Mouse (Mus musculus) midbrain, embryonic 10.5 days (tissue): ENCODE data around the gene Mettl8. TPM values are rescaled to one million over a fixed set of nuclear protein-coding genes. Genes with fewer than 3 reads are reported as not detected.

Experiments used
- DNase-seq: peaks from one replicate; pipeline ENCODE4 v3.0.0-alpha.2; 2017; ENCODE audit warnings: low spot score
- H3K27ac ChIP-seq: fragments of 300-500 bp; sonication (generic); replicated peaks from 2 replicates; pipeline ENCODE4 v1.5.1; 2016; ENCODE audit warnings: mild to moderate bottlenecking
- H3K27me3 ChIP-seq: fragments of 300-500 bp; sonication (generic); 2 replicates; pipeline ENCODE4 v1.6.1; 2016; ENCODE audit warnings: low read depth, mild to moderate bottlenecking; ENCODE audit not compliant: poor library complexity, severe bottlenecking
- H3K36me3 ChIP-seq: fragments of 300-500 bp; sonication (generic); 2 replicates; pipeline ENCODE4 v1.6.1; 2016; ENCODE audit warnings: mild to moderate bottlenecking, moderate library complexity
- H3K4me1 ChIP-seq: fragments of 300-500 bp; sonication (generic); 2 replicates; pipeline ENCODE4 v1.6.1; 2016
- H3K4me3 ChIP-seq: fragments of 300-500 bp; sonication (generic); 2 replicates; pipeline ENCODE4 v1.5.1; 2016; ENCODE audit warnings: mild to moderate bottlenecking, moderate library complexity
- H3K9me3 ChIP-seq: fragments of 300-500 bp; sonication (generic); replicated peaks from 2 replicates; pipeline ENCODE4 v1.6.1; 2016; ENCODE audit warnings: mild to moderate bottlenecking
- WGBS: fragments of 180-500 bp; shearing (Covaris S2); methylation state at CpG from one replicate; pipeline ENCODE4 v1.1.7; 2016; 5-methylcytosine and 5-hydroxymethylcytosine counted together
- polyA plus RNA-seq: library from polyadenylated mRNA; unstranded; fragments of >200 nt; fragmentation: Nextera tagmentation; extraction: Ambion mirVana; gene quantifications from 2 replicates; pipeline ENCODE4 v1.2.1, GENCODE M21; 2016

Mettl8 gene
- polyA plus RNA-seq, 1 experiment from 2014 or later = 21.6 TPM

- no peaks in the 10 kb centered on the region for H3K27me3 ChIP-seq
- no peak overlapping the region for H3K27ac ChIP-seq
- no peak overlapping the region for H3K4me3 ChIP-seq
- H3K36me3 ChIP-seq = no peaks in the 10 kb centered on the region
- DNase-seq = no peak
- 93% methylated on average over 7 of the region's 7 CpGs for WGBS
- 0 out of 2 replicates have a peak, but pooled peaks cover 3% of the 10 kb centered on the region for H3K4me1 ChIP-seq
- H3K9me3 ChIP-seq = no peaks in the 10 kb centered on the region
Observed at GRCm38 (mm10) chr2:70996438-70996837, 58.9 kb downstream of the Mettl8 start.

- Histone ChIP-seq H3K27me3 (no peaks in the 10 kb centered on the region), H3K36me3 (no peaks in the 10 kb centered on the region), H3K4me1 (0 out of 2 replicates have a peak, but pooled peaks cover 3% of the 10 kb centered on the region), H3K27ac (no peak overlapping the region), H3K9me3 (no peaks in the 10 kb centered on the region), H3K4me3 (no peak overlapping the region)
- no peak for DNase-seq
- 93% methylated on average over 4 of the region's 4 CpGs for WGBS
Observed at GRCm38 (mm10) chr2:70995900-70996299, 59.5 kb downstream of the Mettl8 start.

- DNase-seq = no peak
- 80% methylated on average over 3 of the region's 3 CpGs for WGBS
- Histone ChIP-seq H3K27me3 (no peaks in the 10 kb centered on the region), H3K27ac (no peak overlapping the region), H3K4me1 (peaks cover 19% of the 10 kb centered on the region), H3K9me3 (no peaks in the 10 kb centered on the region), H3K4me3 (no peak overlapping the region), H3K36me3 (no peaks in the 10 kb centered on the region)
Observed at GRCm38 (mm10) chr2:70993740-70994139, 61.6 kb downstream of the Mettl8 start.

GRCm38 (mm10) chr2:70992715-70993114, 62.7 kb downstream of the Mettl8 start:
- Histone ChIP-seq H3K9me3 (no peaks in the 10 kb centered on the region), H3K4me1 (peaks cover 19% of the 10 kb centered on the region), H3K4me3 (no peak overlapping the region), H3K27ac (no peak overlapping the region), H3K27me3 (no peaks in the 10 kb centered on the region), H3K36me3 (no peaks in the 10 kb centered on the region)
- DNase-seq = no peak
- WGBS = 87% methylated on average over 2 of the region's 2 CpGs

- no peaks in the 10 kb centered on the region for H3K27me3 ChIP-seq
- H3K4me3 ChIP-seq = no peak overlapping the region
- DNase-seq = no peak
- WGBS = 81% methylated on average over 4 of the region's 4 CpGs
- H3K4me1 ChIP-seq = peaks cover 19% of the 10 kb centered on the region
- H3K36me3 ChIP-seq = no peaks in the 10 kb centered on the region
- H3K27ac ChIP-seq = no peak overlapping the region; the same call in 1 of the 2 replicates
- no peaks in the 10 kb centered on the region for H3K9me3 ChIP-seq
Observed at GRCm38 (mm10) chr2:70990196-70990595, 65.2 kb downstream of the Mettl8 start.

- peak overlapping the region; percentile 52 for H3K27ac ChIP-seq
- no peak for DNase-seq
- H3K9me3 ChIP-seq = no peaks in the 10 kb centered on the region
- H3K4me3 ChIP-seq = no peak overlapping the region
- H3K36me3 ChIP-seq = no peaks in the 10 kb centered on the region
- no peaks in the 10 kb centered on the region for H3K27me3 ChIP-seq
- WGBS = 80% methylated on average over 17 of the region's 17 CpGs
- peaks cover 19% of the 10 kb centered on the region for H3K4me1 ChIP-seq
Observed at GRCm38 (mm10) chr2:70989201-70990191, 65.9 kb downstream of the Mettl8 start.

GRCm38 (mm10) chr2:70978271-70978670, 77.1 kb downstream of the Mettl8 start:
- Histone ChIP-seq H3K27me3 (no peaks in the 10 kb centered on the region), H3K27ac (no peak overlapping the region), H3K4me3 (no peak overlapping the region), H3K36me3 (0 out of 2 replicates have a peak, but pooled peaks cover 3% of the 10 kb centered on the region), H3K9me3 (peaks cover 4% of the 10 kb centered on the region; the same call in 1 of the 2 replicates), H3K4me1 (no peaks in the 10 kb centered on the region)
- WGBS = 90% methylated on average over 5 of the region's 5 CpGs
- no peak for DNase-seq

- H3K4me1 ChIP-seq = 0 out of 2 replicates have a peak, but pooled peaks cover 4% of the 10 kb centered on the region
- H3K27me3 ChIP-seq = no peaks in the 10 kb centered on the region
- H3K9me3 ChIP-seq = no peaks in the 10 kb centered on the region
- no peak overlapping the region for H3K4me3 ChIP-seq
- no peak for DNase-seq
- H3K27ac ChIP-seq = no peak overlapping the region
- WGBS = 94% methylated on average over 6 of the region's 6 CpGs
- 0 out of 2 replicates have a peak, but pooled peaks cover 3% of the 10 kb centered on the region for H3K36me3 ChIP-seq
Observed at GRCm38 (mm10) chr2:70974769-70975168, 80.6 kb downstream of the Mettl8 start.

- Histone ChIP-seq H3K4me3 (no peak overlapping the region), H3K27me3 (no peaks in the 10 kb centered on the region), H3K9me3 (no peaks in the 10 kb centered on the region), H3K27ac (no peak overlapping the region), H3K4me1 (0 out of 2 replicates have a peak, but pooled peaks cover 4% of the 10 kb centered on the region), H3K36me3 (no peaks in the 10 kb centered on the region)
- WGBS = 83% methylated on average over 16 of the region's 16 CpGs
- no peak for DNase-seq
Observed at GRCm38 (mm10) chr2:70972795-70973518, 82.4 kb downstream of the Mettl8 start.

GRCm38 (mm10) chr2:70970158-70970741, 85.1 kb downstream of the Mettl8 start:
- no peak overlapping the region for H3K4me3 ChIP-seq
- WGBS = 53% methylated on average over 7 of the region's 7 CpGs
- H3K9me3 ChIP-seq = no peaks in the 10 kb centered on the region
- no peak overlapping the region for H3K27ac ChIP-seq
- DNase-seq = no peak
- H3K27me3 ChIP-seq = no peaks in the 10 kb centered on the region
- H3K4me1 ChIP-seq = 0 out of 2 replicates have a peak, but pooled peaks cover 4% of the 10 kb centered on the region
- H3K36me3 ChIP-seq = no peaks in the 10 kb centered on the region

- WGBS = 88% methylated on average over 2 of the region's 2 CpGs
Observed at GRCm38 (mm10) chr2:70968305-70968704, 87.1 kb downstream of the Mettl8 start.

GRCm38 (mm10) chr2:70967216-70967615, 88.2 kb downstream of the Mettl8 start:
- 0 out of 2 replicates have a peak, but pooled peaks cover 4% of the 10 kb centered on the region for H3K4me1 ChIP-seq
- no peaks in the 10 kb centered on the region for H3K9me3 ChIP-seq
- no peaks in the 10 kb centered on the region for H3K36me3 ChIP-seq
- no peak overlapping the region for H3K4me3 ChIP-seq
- no peaks in the 10 kb centered on the region for H3K27me3 ChIP-seq
- 85% methylated on average over 1 of the region's 1 CpGs for WGBS
- DNase-seq = no peak
- no peak overlapping the region for H3K27ac ChIP-seq

More at GRCm38 (mm10) chr2:70968305-70968704, 87.1 kb downstream of the Mettl8 start:
- H3K36me3 ChIP-seq = no peaks in the 10 kb centered on the region
- H3K4me3 ChIP-seq = no peak overlapping the region
- 0 out of 2 replicates have a peak, but pooled peaks cover 4% of the 10 kb centered on the region for H3K4me1 ChIP-seq
- DNase-seq = no peak
- H3K27ac ChIP-seq = no peak overlapping the region
- H3K27me3 ChIP-seq = no peaks in the 10 kb centered on the region
- no peaks in the 10 kb centered on the region for H3K9me3 ChIP-seq
